Mouse (Mus musculus) adrenal gland, postnatal 10 days (tissue): ENCODE results near the gene Slc38a6. TPM values are rescaled to one million over a fixed set of nuclear protein-coding genes. Genes with fewer than 3 reads are reported as not detected.

Source experiments
- DNase-seq: peaks from one replicate; pipeline ENCODE4 v3.0.0; 2021; ENCODE audit warnings: mixed read lengths
- total RNA-seq, 2 experiments: library from RNA; stranded (reverse); gene quantifications; 2 replicates each; pipeline ENCODE4 v1.2.3; 2021

The Slc38a6 gene
- total RNA-seq, 2 experiments from 2014 or later: 7.3 to 13.9 TPM

DNA sequence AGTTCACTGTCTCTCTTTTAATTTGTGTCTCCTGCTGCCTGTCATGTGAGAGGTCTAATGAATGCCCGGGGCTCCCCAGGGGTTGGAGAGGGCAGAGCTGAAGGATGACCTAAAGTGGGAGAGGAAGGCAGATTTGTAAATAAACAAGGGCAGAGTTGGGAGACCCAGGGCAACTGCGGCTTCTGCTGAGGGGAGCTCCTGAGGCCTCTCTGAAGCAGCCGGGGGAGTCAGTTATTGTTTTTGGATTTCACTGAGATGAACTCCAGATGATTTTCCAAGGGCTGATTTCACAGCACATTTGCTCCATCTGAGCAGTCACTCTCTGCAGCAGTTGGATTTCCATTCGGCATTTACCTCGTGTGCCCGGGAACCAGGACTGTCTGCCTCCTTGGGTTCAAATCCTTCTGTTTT is 107.3 kb downstream of the Slc38a6 start:
- DNase-seq: no peak

DNA sequence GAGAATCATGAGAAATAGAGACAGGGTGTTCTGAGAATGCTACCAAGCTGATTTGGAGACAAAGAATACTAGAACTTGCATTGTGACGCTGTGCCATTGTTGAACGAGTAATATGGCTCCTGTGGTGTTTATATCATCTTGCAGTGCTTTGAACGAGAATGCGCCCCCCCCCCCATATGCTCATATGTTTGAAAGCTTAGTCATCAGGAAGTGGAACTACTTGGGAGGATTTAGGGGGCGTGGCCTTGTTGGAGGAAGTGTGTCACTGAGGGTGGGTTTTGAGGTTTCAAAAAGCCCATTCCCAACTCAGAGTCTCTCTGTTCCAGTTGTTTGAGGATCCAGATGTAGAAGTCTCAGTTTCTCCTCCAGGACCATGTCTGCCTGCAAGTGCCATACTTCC is 108.0 kb downstream of the Slc38a6 start:
- DNase-seq: no peak

DNA sequence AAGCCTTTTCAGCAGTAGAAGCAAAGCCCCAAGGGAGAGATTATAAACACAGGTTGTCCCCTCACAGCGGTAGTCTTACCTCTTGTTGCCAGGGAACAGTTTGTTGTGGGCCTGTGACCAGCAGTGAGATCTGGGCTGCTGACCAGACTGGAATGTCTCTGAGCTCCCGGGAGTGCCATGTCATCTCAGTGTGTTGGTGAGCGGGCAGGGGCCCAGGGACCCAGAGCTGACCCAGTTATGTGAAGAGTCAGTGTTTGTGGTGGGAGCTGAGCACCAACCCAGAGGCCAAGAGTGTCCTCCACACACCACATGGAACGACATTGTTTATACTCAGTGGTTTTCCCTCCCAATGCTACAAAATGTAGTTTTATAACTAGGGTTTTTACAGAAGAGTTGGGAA is 112.8 kb downstream of the Slc38a6 start:
- DNase-seq: no peak

DNA sequence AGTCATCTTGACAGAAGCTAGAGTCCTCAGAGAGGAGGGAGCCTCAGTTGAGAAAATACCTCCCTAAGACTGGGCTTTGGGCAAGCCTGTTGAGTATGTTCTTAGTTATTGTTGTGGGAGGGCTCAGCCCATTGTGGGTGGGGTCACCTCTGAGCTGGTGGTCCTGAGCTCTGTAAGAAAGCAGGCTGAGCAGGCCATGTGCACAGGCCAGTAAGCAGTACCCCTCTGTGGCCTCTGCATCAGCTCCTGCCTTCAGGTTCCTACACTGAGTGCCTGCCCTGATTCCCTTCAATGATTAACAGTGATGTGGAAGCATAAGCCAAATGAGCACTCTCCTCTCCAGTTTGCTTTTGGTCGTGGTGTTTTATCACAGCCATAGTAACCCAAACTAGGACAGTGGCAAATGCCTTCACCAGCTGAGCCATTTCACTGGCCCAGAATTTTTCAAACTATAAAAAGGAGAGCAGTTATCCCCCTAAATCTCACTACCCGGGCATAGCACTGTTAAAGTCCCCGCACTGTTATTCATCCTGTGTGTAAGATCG is 114.0 kb downstream of the Slc38a6 start:
- no peak for DNase-seq

DNA sequence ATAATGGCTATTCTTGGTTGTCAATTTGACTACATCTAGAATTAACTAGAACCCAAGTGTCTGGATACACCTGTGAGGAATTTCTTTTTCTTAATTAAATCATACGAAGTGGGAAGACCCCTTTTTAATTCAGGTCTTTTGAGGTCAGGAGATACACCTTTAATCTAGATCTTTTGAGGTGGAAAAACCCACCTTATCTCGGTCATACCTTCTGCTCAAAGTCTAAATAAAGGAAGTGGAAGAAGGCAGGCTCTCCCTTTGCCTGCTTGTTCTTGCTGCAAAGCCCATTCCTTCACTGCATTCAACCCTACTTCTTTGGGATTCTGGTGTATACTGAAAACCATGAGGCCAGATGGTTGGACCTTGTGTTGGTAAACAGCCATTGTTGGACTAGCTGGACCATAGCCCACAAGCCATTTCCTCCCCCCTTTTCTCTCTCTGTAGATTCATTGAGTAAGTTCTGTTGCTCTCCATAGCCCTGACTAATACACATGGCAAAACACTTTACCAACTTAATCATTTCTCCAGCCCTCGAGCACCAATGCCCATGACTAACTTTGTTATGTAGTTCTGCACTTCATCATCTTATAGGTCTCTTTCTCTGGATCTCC is 115.0 kb downstream of the Slc38a6 start:
- no peak for DNase-seq

DNA sequence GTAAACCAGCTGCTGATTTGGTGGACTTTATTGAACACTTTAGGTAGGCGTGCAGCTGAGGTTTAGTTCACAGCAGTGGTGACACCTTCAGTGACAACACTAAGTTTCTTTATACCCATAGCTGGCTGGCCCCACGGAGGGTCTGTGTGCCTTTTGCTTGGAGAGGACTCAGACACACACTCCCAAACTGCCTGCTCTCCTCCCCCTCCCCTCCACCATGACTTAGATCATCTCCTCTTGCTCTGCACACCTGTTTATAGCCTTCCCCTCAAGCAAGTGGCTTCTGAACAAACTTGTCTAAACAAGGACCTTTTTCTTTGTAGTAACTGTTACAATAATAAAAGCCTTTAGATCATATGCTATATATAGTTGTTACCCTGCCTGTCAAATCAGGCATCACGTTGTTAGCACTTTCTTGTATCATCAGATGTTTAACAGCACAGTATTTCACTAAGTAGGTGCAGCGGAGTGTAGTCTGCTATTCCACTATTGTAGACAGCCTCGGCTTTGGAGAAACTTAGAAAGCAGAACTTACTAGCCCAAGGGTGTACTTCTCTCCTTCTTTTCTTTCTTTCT is 115.6 kb downstream of the Slc38a6 start:
- no peak for DNase-seq

DNA sequence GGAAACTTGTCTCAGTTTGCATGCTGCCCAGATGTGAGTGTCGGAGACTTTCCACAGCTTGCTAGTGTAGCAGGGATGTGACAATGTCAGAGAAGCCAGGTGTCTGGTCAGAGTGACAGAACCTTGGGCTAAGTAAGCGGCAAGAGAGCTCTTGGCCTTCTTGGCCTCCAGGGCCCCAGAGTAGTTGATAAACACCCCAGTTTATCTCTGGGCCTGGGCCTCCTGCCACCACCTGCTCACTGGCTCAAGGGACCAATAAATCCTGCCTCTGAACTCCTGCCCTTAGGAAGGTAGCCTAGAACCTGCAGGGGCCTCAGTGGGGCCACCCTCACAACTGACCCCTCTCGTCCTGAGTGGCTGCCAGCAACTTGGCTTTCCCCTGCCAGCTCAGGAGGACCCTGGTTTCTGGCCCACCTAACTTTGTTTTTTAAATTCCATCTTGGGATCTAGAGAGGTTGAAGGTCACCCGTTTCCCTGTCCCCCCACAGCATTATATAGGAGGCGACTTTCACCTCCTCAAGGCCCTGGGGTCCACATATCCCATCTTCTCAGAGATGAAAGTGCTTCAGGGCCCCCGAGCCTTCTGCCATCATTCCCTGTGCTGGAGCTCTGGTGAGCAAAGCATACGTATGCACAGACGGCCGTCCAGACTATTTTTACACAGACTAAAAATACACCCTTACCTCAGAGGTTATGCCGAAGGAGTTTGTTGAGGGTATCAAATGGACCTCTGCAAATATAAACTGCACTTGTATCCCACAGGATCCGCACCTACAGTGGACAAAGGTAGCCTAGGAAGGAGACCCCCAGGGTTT is 116.5 kb downstream of the Slc38a6 start:
- no peak for DNase-seq

Other genes starting within 250 kb of the Slc38a6 start
- 10 to 100 TPM in 1 of 2 experiments, 1 to 10 TPM in 1; 7.1 to 12.8 TPM for gene Six1, start 232.9 kb upstream of the Slc38a6 start, total RNA-seq
- gene Six4, start 173.3 kb upstream of the Slc38a6 start, total RNA-seq: 1 to 10 TPM; 1.7 to 2.3 TPM
- 10 to 100 TPM; 23.0 to 30.2 TPM for gene Mnat1, start 163.1 kb upstream of the Slc38a6 start, total RNA-seq
- 10 to 100 TPM in 1 of 2 experiments, 1 to 10 TPM in 1; 9.9 to 17.5 TPM for gene Trmt5, start 69 bp upstream of the Slc38a6 start, total RNA-seq